Mouse (Mus musculus): Measurements from ENCODE around the gene Fads2. TPM values are rescaled to one million over a fixed set of nuclear protein-coding genes. Genes with fewer than 3 reads are reported as not detected.

Gene Fads2
- polyA plus RNA-seq, 1 experiment = 157 TPM

- H3K36me3 ChIP-seq (ENCODE audit: control insufficient read depth, insufficient read depth) = no peaks in the 10 kb centered on the region
- H3K4me3 ChIP-seq = no peak overlapping the region
- H3K4me2 ChIP-seq (ENCODE audit: low read depth) = no peak overlapping the region
- peaks cover 12% of the 10 kb centered on the region for H3K79me2 ChIP-seq (ENCODE audit: control insufficient read depth, insufficient read depth)
- no peak overlapping the region for H3ac ChIP-seq (ENCODE audit: control insufficient read depth, insufficient read length)
- no peak for TF ChIP-seq REST (IDR thresholded peaks at IDR 0.05; ENCODE audit: insufficient read depth, insufficient read length)
- no peak for TF ChIP-seq MYOD1 (IDR thresholded peaks at IDR 0.05; ENCODE audit: control insufficient read depth in 1 of 3, insufficient read length in 2 of 3, low read depth in 2 of 3)
- TF ChIP-seq POLR2A (IDR thresholded peaks at IDR 0.05; ENCODE audit: insufficient read length, low read depth) = no peak
- TF ChIP-seq MAX (IDR thresholded peaks at IDR 0.05; ENCODE audit: low read depth) = no peak
- no peak for TF ChIP-seq CEBPB (IDR thresholded peaks at IDR 0.05; ENCODE audit: insufficient read depth, poor library complexity, severe bottlenecking)
- TF ChIP-seq USF1 (IDR thresholded peaks at IDR 0.05; ENCODE audit: low read depth) = no peak
- TF ChIP-seq TCF3 (IDR thresholded peaks at IDR 0.05; ENCODE audit: insufficient read length, low read depth) = no peak
- TF ChIP-seq TCF12 (IDR thresholded peaks at IDR 0.05; ENCODE audit: insufficient read depth, poor library complexity, severe bottlenecking) = no peak
- no peaks in the 10 kb centered on the region for H3K27me3 ChIP-seq (ENCODE audit: control insufficient read depth, insufficient read depth, insufficient read length)
Measured at GRCm38 (mm10) chr19:10038364-10038763, 63.2 kb downstream of the Fads2 start.

GRCm38 (mm10) chr19:10037534-10037933 is 64.0 kb downstream of the Fads2 start:
- Histone ChIP-seq H3K4me3 (no peak overlapping the region), H3ac (ENCODE audit: control insufficient read depth, insufficient read length) (no peak overlapping the region), H3K27me3 (ENCODE audit: control insufficient read depth, insufficient read depth, insufficient read length) (no peaks in the 10 kb centered on the region), H3K4me2 (ENCODE audit: low read depth) (no peak overlapping the region), H3K79me2 (ENCODE audit: control insufficient read depth, insufficient read depth) (peaks cover 7% of the 10 kb centered on the region), H3K36me3 (ENCODE audit: control insufficient read depth, insufficient read depth) (no peaks in the 10 kb centered on the region)
- no peak for TF ChIP-seq POLR2AphosphoS2 (IDR thresholded peaks at IDR 0.05; ENCODE audit: insufficient read length, low read depth)
- no peak for TF ChIP-seq CEBPB (IDR thresholded peaks at IDR 0.05; ENCODE audit: insufficient read depth, poor library complexity, severe bottlenecking)
- TF ChIP-seq POLR2A (IDR thresholded peaks at IDR 0.05; ENCODE audit: insufficient read length, low read depth) = no peak
- no peak for TF ChIP-seq E2F4 (IDR thresholded peaks at IDR 0.05; ENCODE audit: insufficient read depth)
- TF ChIP-seq MAX (IDR thresholded peaks at IDR 0.05; ENCODE audit: low read depth) = no peak
- no peak for TF ChIP-seq MYOD1 (IDR thresholded peaks at IDR 0.05; ENCODE audit: control insufficient read depth in 1 of 3, insufficient read length in 2 of 3, low read depth in 2 of 3)
- TF ChIP-seq SRF (IDR thresholded peaks at IDR 0.05; ENCODE audit: control insufficient read depth, insufficient read length, low read depth) = no peak
- no peak for TF ChIP-seq TCF12 (IDR thresholded peaks at IDR 0.05; ENCODE audit: insufficient read depth, poor library complexity, severe bottlenecking)
- no peak for TF ChIP-seq REST (IDR thresholded peaks at IDR 0.05; ENCODE audit: insufficient read depth, insufficient read length)
- TF ChIP-seq MYOG (IDR thresholded peaks at IDR 0.05; ENCODE audit: control insufficient read depth in 1 of 3, insufficient read depth in 1 of 3, insufficient read length in 2 of 3, low read depth in 2 of 3) = no peak
- TF ChIP-seq TCF3 (IDR thresholded peaks at IDR 0.05; ENCODE audit: insufficient read length, low read depth) = no peak
- TF ChIP-seq USF1 (IDR thresholded peaks at IDR 0.05; ENCODE audit: low read depth) = no peak

DNA sequence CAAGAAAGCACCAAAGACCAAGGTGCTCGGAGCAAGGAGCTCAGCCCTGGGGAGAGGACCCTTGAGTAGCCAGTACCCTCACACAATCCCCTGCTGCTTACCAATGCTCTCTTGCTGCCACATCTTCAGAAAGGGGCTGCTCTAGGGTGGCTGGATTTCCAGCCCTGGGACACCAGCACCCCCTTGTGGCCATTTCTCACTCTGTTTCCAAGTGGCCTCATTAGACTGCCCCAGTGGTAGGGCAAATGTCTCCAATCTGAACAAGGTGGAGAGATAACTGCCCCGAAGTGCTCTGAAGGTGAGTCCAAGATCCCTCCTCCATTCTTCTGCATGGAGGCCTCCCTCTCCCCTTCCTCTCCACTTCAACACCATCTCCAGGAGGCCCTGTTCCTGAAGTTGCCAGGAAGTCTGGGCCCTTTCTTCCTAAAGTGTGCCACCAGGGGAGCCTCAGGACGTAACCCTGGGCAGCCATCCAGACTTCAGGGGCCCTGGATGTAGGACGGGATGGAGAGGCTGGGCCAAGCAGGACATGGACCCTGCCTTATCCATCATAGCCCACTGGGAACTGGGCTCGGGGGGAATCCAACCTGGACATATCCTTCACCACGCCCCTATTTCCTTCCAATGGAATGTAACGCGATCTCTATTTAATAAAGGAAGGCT is 66.6 kb downstream of the Fads2 start:
- Histone ChIP-seq H3ac (ENCODE audit: control insufficient read depth, insufficient read length) (no peak overlapping the region), H3K4me2 (ENCODE audit: low read depth) (no peak overlapping the region), H3K27me3 (ENCODE audit: control insufficient read depth, insufficient read depth, insufficient read length) (no peaks in the 10 kb centered on the region), H3K4me3 (no peak overlapping the region), H3K79me2 (ENCODE audit: control insufficient read depth, insufficient read depth) (no peaks in the 10 kb centered on the region), H3K36me3 (ENCODE audit: control insufficient read depth, insufficient read depth) (no peaks in the 10 kb centered on the region)
- TF ChIP-seq MAX (IDR thresholded peaks at IDR 0.05; ENCODE audit: low read depth) (no peak), POLR2AphosphoS2 (IDR thresholded peaks at IDR 0.05; ENCODE audit: insufficient read length, low read depth) (no peak), CEBPB (IDR thresholded peaks at IDR 0.05; ENCODE audit: insufficient read depth, poor library complexity, severe bottlenecking) (no peak), POLR2A (IDR thresholded peaks at IDR 0.05; ENCODE audit: insufficient read length, low read depth) (no peak), MYOD1 (IDR thresholded peaks at IDR 0.05; ENCODE audit: control insufficient read depth in 1 of 3, insufficient read length in 2 of 3, low read depth in 2 of 3) (no peak), TCF12 (IDR thresholded peaks at IDR 0.05; ENCODE audit: insufficient read depth, poor library complexity, severe bottlenecking) (no peak), SRF (IDR thresholded peaks at IDR 0.05; ENCODE audit: control insufficient read depth, insufficient read length, low read depth) (no peak)

DNA sequence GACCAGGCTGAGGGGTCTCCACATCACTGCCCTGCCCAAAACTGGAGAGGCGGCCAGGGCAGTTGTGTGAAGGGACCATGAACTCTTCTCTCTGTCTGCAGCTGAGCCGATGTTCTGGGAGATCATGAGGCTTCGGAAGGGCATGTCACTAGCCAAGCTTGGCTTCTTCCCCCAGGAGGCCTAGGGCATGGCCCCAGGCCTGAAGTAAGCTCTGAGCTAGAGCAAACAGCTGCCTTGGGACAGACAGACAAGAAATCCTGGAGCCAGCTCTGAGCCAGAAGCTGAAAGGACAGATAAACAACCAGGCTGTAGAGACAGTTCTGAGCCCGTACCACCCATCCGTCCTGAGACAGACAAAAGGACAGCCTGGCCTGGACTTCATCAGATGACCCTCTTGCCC is 67.2 kb downstream of the Fads2 start:
- no peak for TF ChIP-seq MAX (IDR thresholded peaks at IDR 0.05; ENCODE audit: low read depth)
- TF ChIP-seq TCF12 (IDR thresholded peaks at IDR 0.05; ENCODE audit: insufficient read depth, poor library complexity, severe bottlenecking) = no peak
- TF ChIP-seq POLR2AphosphoS2 (IDR thresholded peaks at IDR 0.05; ENCODE audit: insufficient read length, low read depth) = no peak
- TF ChIP-seq REST (IDR thresholded peaks at IDR 0.05; ENCODE audit: insufficient read depth, insufficient read length) = no peak
- no peak for TF ChIP-seq MYOD1 (IDR thresholded peaks at IDR 0.05; ENCODE audit: control insufficient read depth in 1 of 3, insufficient read length in 2 of 3, low read depth in 2 of 3)
- TF ChIP-seq USF1 (IDR thresholded peaks at IDR 0.05; ENCODE audit: low read depth) = no peak
- no peak for TF ChIP-seq SRF (IDR thresholded peaks at IDR 0.05; ENCODE audit: control insufficient read depth, insufficient read length, low read depth)
- no peak for TF ChIP-seq CEBPB (IDR thresholded peaks at IDR 0.05; ENCODE audit: insufficient read depth, poor library complexity, severe bottlenecking)
- no peak for TF ChIP-seq E2F4 (IDR thresholded peaks at IDR 0.05; ENCODE audit: insufficient read depth)
- TF ChIP-seq TCF3 (IDR thresholded peaks at IDR 0.05; ENCODE audit: insufficient read length, low read depth) = no peak
- TF ChIP-seq MYOG (IDR thresholded peaks at IDR 0.05; ENCODE audit: control insufficient read depth in 1 of 3, insufficient read depth in 1 of 3, insufficient read length in 2 of 3, low read depth in 2 of 3) = no peak
- TF ChIP-seq POLR2A (IDR thresholded peaks at IDR 0.05; ENCODE audit: insufficient read length, low read depth) = no peak
- Histone ChIP-seq H3K4me3 (no peak overlapping the region), H3K36me3 (ENCODE audit: control insufficient read depth, insufficient read depth) (no peaks in the 10 kb centered on the region), H3K27me3 (ENCODE audit: control insufficient read depth, insufficient read depth, insufficient read length) (no peaks in the 10 kb centered on the region), H3K79me2 (ENCODE audit: control insufficient read depth, insufficient read depth) (no peaks in the 10 kb centered on the region), H3K4me2 (ENCODE audit: low read depth) (no peak overlapping the region), H3ac (ENCODE audit: control insufficient read depth, insufficient read length) (no peak overlapping the region)
